Mouse (Mus musculus): ENCODE data around the gene Il27ra.

GRCm38 (mm10) chr8:84027449-84027848 is 14.9 kb downstream of the Il27ra start:
- TF ChIP-seq MAX (IDR thresholded peaks at IDR 0.05) (no peak), CTCF (IDR thresholded peaks at IDR 0.05; ENCODE audit: control insufficient read depth, insufficient read depth, insufficient read length) (no peak), MYOD1 (IDR thresholded peaks at IDR 0.05; ENCODE audit: control insufficient read depth, insufficient read length, low read depth) (no peak), CEBPB (IDR thresholded peaks at IDR 0.05; ENCODE audit: low read depth) (no peak), USF1 (IDR thresholded peaks at IDR 0.05; ENCODE audit: low read depth) (no peak), MYOG (IDR thresholded peaks at IDR 0.05; ENCODE audit: control insufficient read depth, extremely low read depth, insufficient read length) (no peak)

Measured in C2C12 (cell line).